Mouse (Mus musculus): ENCODE data around the gene Gm9112. TPM values are rescaled to one million over a fixed set of nuclear protein-coding genes. Genes with fewer than 3 reads are reported as not detected.
A peak's percentile ranks its signal among the peaks of the same experiment; 100 is the strongest.
"Not testable (repeated sequence)": the region's sequence is repeated elsewhere in the genome, so short reads cannot be mapped to it uniquely, and the experiment has no call there.

The Gm9112 gene
- not detected in 2 replicates for polyA plus RNA-seq (2014; fragmentation: Nextera tagmentation; extraction: Ambion mirVana)

- not testable (repeated sequence) for H3K27ac ChIP-seq (replicated peaks; ENCODE audit: low read depth, low read length); H3K4me2 ChIP-seq (ENCODE audit: low read depth, severe bottlenecking); H3K4me3 ChIP-seq (ENCODE audit: low read depth, low read length); H3K27me3 ChIP-seq (ENCODE audit: control insufficient read depth, insufficient read depth, low read length); ATAC-seq (ENCODE audit: insufficient number of reproducible peaks, low FRiP score, low TSS enrichment, low read depth); H3K36me3 ChIP-seq (ENCODE audit: control insufficient read depth, insufficient read depth, low read length); H3K4me1 ChIP-seq (ENCODE audit: control insufficient read depth, insufficient read depth, low read length); H3K9ac ChIP-seq (ENCODE audit: low read length); DNase-seq (ENCODE audit: low spot score); H3K9me3 ChIP-seq (ENCODE audit: control insufficient read depth, low read length)
- WGBS = 82% methylated on average over 7 of the region's 10 CpGs
Observed at GRCm38 (mm10) chrX:102707535-102707934, at the start of gene Gm9112, which contains the start of gene Dmrtc1b. TSS of gene Gm9112 (minus strand) at chrX:102707635. TSS of gene Dmrtc1b (plus strand) at chrX:102707865.

- not testable (repeated sequence) for H3K4me2 ChIP-seq (ENCODE audit: low read depth, severe bottlenecking); H3K9ac ChIP-seq (ENCODE audit: low read length); H3K9me3 ChIP-seq (ENCODE audit: control insufficient read depth, low read length); H3K36me3 ChIP-seq (ENCODE audit: control insufficient read depth, insufficient read depth, low read length); H3K27ac ChIP-seq (replicated peaks; ENCODE audit: low read depth, low read length); DNase-seq (ENCODE audit: low spot score); H3K4me3 ChIP-seq (ENCODE audit: low read depth, low read length); H3K4me1 ChIP-seq (ENCODE audit: control insufficient read depth, insufficient read depth, low read length); ATAC-seq (ENCODE audit: insufficient number of reproducible peaks, low FRiP score, low TSS enrichment, low read depth); H3K27me3 ChIP-seq (ENCODE audit: control insufficient read depth, insufficient read depth, low read length)
- 95% methylated on average over 6 of the region's 6 CpGs for WGBS
Observed at GRCm38 (mm10) chrX:102724226-102724625, 16.8 kb upstream of the Gm9112 start.

DNA sequence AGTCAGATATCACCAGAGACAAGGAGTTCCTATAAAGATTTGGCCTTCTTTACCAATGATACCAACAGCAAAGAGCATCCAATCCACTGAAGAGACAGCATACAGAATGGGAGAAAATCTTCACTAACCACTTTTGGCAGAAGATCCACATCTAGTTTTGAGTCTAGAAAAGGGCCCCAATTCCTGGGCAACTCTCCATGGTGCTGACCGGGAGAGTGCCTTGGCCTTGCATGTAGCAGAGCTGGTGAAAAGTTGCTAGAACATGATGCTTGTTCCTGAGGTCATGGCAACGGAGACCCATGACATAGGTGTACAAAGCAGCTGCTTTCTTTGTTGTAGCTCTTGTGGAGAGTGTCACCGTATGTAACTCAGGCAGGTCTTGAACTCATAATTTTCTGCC is 6.8 kb downstream of the Gm9112 start:
- 70% methylated on average over 3 of the region's 3 CpGs for WGBS
- not testable (repeated sequence) for H3K9ac ChIP-seq (ENCODE audit: low read length); H3K9me3 ChIP-seq (ENCODE audit: control insufficient read depth, low read length); H3K36me3 ChIP-seq (ENCODE audit: control insufficient read depth, insufficient read depth, low read length); ATAC-seq (ENCODE audit: insufficient number of reproducible peaks, low FRiP score, low TSS enrichment, low read depth); H3K27ac ChIP-seq (replicated peaks; ENCODE audit: low read depth, low read length); H3K4me3 ChIP-seq (ENCODE audit: low read depth, low read length); H3K4me1 ChIP-seq (ENCODE audit: control insufficient read depth, insufficient read depth, low read length); H3K27me3 ChIP-seq (ENCODE audit: control insufficient read depth, insufficient read depth, low read length); H3K4me2 ChIP-seq (ENCODE audit: low read depth, severe bottlenecking)
- DNase-seq (ENCODE audit: low spot score) = peak; percentile 38

GRCm38 (mm10) chrX:102689252-102689651 is 18.2 kb downstream of the Gm9112 start:
- 25% methylated on average over 4 of the region's 4 CpGs for WGBS
- peak; percentile 29 for DNase-seq (ENCODE audit: low spot score)
- not testable (repeated sequence) for H3K9ac ChIP-seq (ENCODE audit: low read length); H3K27me3 ChIP-seq (ENCODE audit: control insufficient read depth, insufficient read depth, low read length); H3K9me3 ChIP-seq (ENCODE audit: control insufficient read depth, low read length); H3K4me3 ChIP-seq (ENCODE audit: low read depth, low read length); H3K36me3 ChIP-seq (ENCODE audit: control insufficient read depth, insufficient read depth, low read length); H3K4me1 ChIP-seq (ENCODE audit: control insufficient read depth, insufficient read depth, low read length); H3K27ac ChIP-seq (replicated peaks; ENCODE audit: low read depth, low read length); ATAC-seq (ENCODE audit: insufficient number of reproducible peaks, low FRiP score, low TSS enrichment, low read depth); H3K4me2 ChIP-seq (ENCODE audit: low read depth, severe bottlenecking)

DNA sequence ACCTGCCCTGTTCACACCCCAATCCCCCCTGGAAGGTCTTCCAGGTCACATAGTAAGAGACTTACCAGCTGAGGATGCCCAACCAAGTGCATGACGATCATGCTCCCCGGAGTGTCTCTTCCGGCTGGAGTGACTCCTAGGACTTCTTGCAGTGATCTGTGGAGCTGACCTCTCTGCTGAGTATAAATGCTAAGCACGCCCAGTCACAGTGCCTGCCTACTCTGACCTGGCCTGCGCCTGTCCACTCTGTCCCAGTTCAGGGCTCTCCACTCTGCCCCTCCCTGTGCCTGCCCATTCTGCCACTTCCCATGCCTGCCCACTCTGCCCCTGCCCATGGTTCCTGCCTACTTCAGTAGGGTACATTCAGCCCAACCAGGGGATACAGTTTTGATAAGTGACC is 20.6 kb downstream of the Gm9112 start, which contains the start of gene Gm3880:
Gm3880 (minus strand) TSS at position 101 of the 400 bp plus-strand sequence.
- H3K27ac ChIP-seq (replicated peaks; ENCODE audit: low read depth, low read length); H3K9me3 ChIP-seq (ENCODE audit: control insufficient read depth, low read length); DNase-seq (ENCODE audit: low spot score); H3K4me3 ChIP-seq (ENCODE audit: low read depth, low read length); H3K9ac ChIP-seq (ENCODE audit: low read length); H3K4me2 ChIP-seq (ENCODE audit: low read depth, severe bottlenecking); ATAC-seq (ENCODE audit: insufficient number of reproducible peaks, low FRiP score, low TSS enrichment, low read depth); H3K4me1 ChIP-seq (ENCODE audit: control insufficient read depth, insufficient read depth, low read length); H3K27me3 ChIP-seq (ENCODE audit: control insufficient read depth, insufficient read depth, low read length); H3K36me3 ChIP-seq (ENCODE audit: control insufficient read depth, insufficient read depth, low read length): not testable (repeated sequence)
- 89% methylated on average over 5 of the region's 5 CpGs for WGBS

GRCm38 (mm10) chrX:102684706-102685105 is 22.7 kb downstream of the Gm9112 start:
- not testable (repeated sequence) for H3K4me1 ChIP-seq (ENCODE audit: control insufficient read depth, insufficient read depth, low read length); H3K9ac ChIP-seq (ENCODE audit: low read length); H3K9me3 ChIP-seq (ENCODE audit: control insufficient read depth, low read length); H3K27ac ChIP-seq (replicated peaks; ENCODE audit: low read depth, low read length); H3K4me3 ChIP-seq (ENCODE audit: low read depth, low read length); H3K27me3 ChIP-seq (ENCODE audit: control insufficient read depth, insufficient read depth, low read length); ATAC-seq (ENCODE audit: insufficient number of reproducible peaks, low FRiP score, low TSS enrichment, low read depth); DNase-seq (ENCODE audit: low spot score); H3K4me2 ChIP-seq (ENCODE audit: low read depth, severe bottlenecking); H3K36me3 ChIP-seq (ENCODE audit: control insufficient read depth, insufficient read depth, low read length)
- 59% methylated on average over 3 of the region's 3 CpGs for WGBS

DNA sequence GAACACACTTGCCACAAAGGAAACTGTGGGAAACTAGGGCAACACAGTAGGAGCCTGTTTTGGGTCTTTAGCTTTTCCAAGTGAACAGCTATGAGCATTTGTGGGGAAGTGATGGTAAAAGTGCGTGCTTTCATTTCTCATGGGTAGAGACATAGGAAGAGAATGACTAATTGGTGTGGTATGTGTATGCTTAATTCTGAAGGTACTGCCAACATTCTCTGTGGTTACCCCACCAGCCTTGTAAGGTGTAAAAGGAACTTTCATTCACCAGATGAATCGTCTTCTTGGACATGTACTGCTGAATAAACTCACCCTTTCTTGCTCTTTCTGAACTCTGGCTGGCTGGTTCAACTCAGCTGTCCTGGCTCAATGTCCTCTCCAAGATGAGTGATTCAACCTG is 40.8 kb downstream of the Gm9112 start:
- Histone ChIP-seq H3K27me3 (ENCODE audit: control insufficient read depth, insufficient read depth, low read length) (no peaks in the 10 kb centered on the region), H3K9ac (ENCODE audit: low read length) (no peak overlapping the region), H3K4me3 (ENCODE audit: low read depth, low read length) (no peak overlapping the region), H3K4me2 (ENCODE audit: low read depth, severe bottlenecking) (no peak overlapping the region), H3K36me3 (ENCODE audit: control insufficient read depth, insufficient read depth, low read length) (no peaks in the 10 kb centered on the region), H3K4me1 (ENCODE audit: control insufficient read depth, insufficient read depth, low read length) (no peaks in the 10 kb centered on the region), H3K9me3 (ENCODE audit: control insufficient read depth, low read length) (no peaks in the 10 kb centered on the region), H3K27ac (replicated peaks; ENCODE audit: low read depth, low read length) (no peak overlapping the region)
- DNase-seq (ENCODE audit: low spot score) (no peak), ATAC-seq (ENCODE audit: insufficient number of reproducible peaks, low FRiP score, low TSS enrichment, low read depth) (no peak)
- 87% methylated on average over 2 of the region's 2 CpGs for WGBS

- peak; percentile 25 for DNase-seq (ENCODE audit: low spot score)
- 25% methylated on average over 3 of the region's 3 CpGs for WGBS
Observed at GRCm38 (mm10) chrX:102660712-102661111, 46.7 kb downstream of the Gm9112 start.

More at GRCm38 (mm10) chrX:102660712-102661111, 46.7 kb downstream of the Gm9112 start:
- no peak overlapping the region for H3K4me3 ChIP-seq (ENCODE audit: low read depth, low read length)
- no peak overlapping the region for H3K9ac ChIP-seq (ENCODE audit: low read length)
- ATAC-seq (ENCODE audit: insufficient number of reproducible peaks, low FRiP score, low TSS enrichment, low read depth) = no peak
- no peak overlapping the region for H3K27ac ChIP-seq (replicated peaks; ENCODE audit: low read depth, low read length)
- H3K9me3 ChIP-seq (ENCODE audit: control insufficient read depth, low read length) = no peaks in the 10 kb centered on the region
- H3K36me3 ChIP-seq (ENCODE audit: control insufficient read depth, insufficient read depth, low read length) = no peaks in the 10 kb centered on the region
- no peaks in the 10 kb centered on the region for H3K27me3 ChIP-seq (ENCODE audit: control insufficient read depth, insufficient read depth, low read length)
- no peaks in the 10 kb centered on the region for H3K4me1 ChIP-seq (ENCODE audit: control insufficient read depth, insufficient read depth, low read length)
- H3K4me2 ChIP-seq (ENCODE audit: low read depth, severe bottlenecking) = no peak overlapping the region

Measured in limb, embryonic 11.5 days (tissue).